In the genomic region with DNA sequence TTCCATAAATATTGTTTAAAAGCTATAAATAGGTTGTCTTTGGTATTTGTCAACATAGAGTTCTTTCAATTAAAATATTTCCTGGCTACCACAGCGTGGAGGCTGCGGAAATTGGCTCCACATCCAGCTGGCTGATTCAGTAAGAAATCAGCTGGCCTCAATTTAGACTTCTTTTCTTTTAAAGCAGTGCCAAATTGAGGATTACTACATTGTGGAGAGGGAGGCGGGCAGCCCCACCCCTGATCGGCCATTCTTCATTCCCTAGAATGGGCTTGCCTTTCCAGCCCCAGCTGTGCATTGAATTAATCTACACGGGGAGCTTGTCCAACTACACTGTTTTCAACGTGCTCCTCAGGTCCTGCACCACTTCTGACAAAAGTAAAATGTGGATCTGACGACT, we compare ENCODE assay signal across 8 mouse cellular contexts.
DNase-seq lines count a peak whose midpoint lies in the region; ATAC-seq and TF ChIP-seq lines count a peak whose summit lies in the region.

No protein-coding gene starts in this region.

- TF ChIP-seq EP300 in heart, postnatal 0 days (IDR thresholded peaks at IDR 0.05; ENCODE audit: low read depth): no peak

- H3K4me2 ChIP-seq in heart, postnatal 0 days (ENCODE audit: low read depth, low read length): 0 out of 2 replicates have a peak overlapping the region, but pooled peaks have one; percentile 7
- no peak overlapping the region for H3K4me2 ChIP-seq in stomach, embryonic 14.5 days (replicated peaks; ENCODE audit: low read depth, low read length)

- H3K9me3 ChIP-seq in heart, postnatal 0 days (replicated peaks; ENCODE audit: control insufficient read depth, low read length): no peaks in the 10 kb centered on the region
- H3K9me3 ChIP-seq in midbrain, embryonic 10.5 days (replicated peaks): no peaks in the 10 kb centered on the region
- no peaks in the 10 kb centered on the region for H3K9me3 ChIP-seq in stomach, embryonic 14.5 days (ENCODE audit: control insufficient read depth, low read depth, low read length)

- H3K4me3 ChIP-seq in heart, postnatal 0 days (ENCODE audit: low read depth, low read length): no peak overlapping the region
- H3K4me3 ChIP-seq in midbrain, embryonic 10.5 days: no peak overlapping the region
- H3K4me3 ChIP-seq in stomach, embryonic 14.5 days (ENCODE audit: low read depth, low read length): no peak overlapping the region

- ATAC-seq in heart, postnatal 0 days (ENCODE audit: insufficient read depth, low read depth): peak; percentile 27; the same call in 1 of the 2 replicates
- peak; percentile 61; the same call in 1 of the 2 replicates for ATAC-seq in stomach, embryonic 14.5 days (ENCODE audit: insufficient number of reproducible peaks, insufficient read depth, low FRiP score, low read depth)

- WGBS in heart, postnatal 0 days: 38% methylated on average over 7 of the region's 7 CpGs
- 17% methylated on average over 7 of the region's 7 CpGs for WGBS in midbrain, embryonic 10.5 days
- 27% methylated on average over 7 of the region's 7 CpGs for WGBS in stomach, embryonic 14.5 days

- DNase-seq in cerebellum, adult 9-10 months: peak; percentile 1
- DNase-seq in cerebellum, adult 11 months: no peak
- peak; percentile 21 for DNase-seq in embryo, embryonic 9.5 days (ENCODE audit: extremely low spot score)
- DNase-seq in heart, postnatal 0 days (ENCODE audit: low spot score): no peak
- DNase-seq in left cerebral cortex, adult 11 months (ENCODE audit: low spot score): peak; percentile 6
- peak; percentile 27 for DNase-seq in midbrain, embryonic 10.5 days (ENCODE audit: low spot score)
- DNase-seq in adipocyte (ENCODE audit: low spot score): no peak

- no peaks in the 10 kb centered on the region for H3K36me3 ChIP-seq in heart, postnatal 0 days (replicated peaks; ENCODE audit: control insufficient read depth, insufficient read depth, low read length)
- H3K36me3 ChIP-seq in midbrain, embryonic 10.5 days: no peaks in the 10 kb centered on the region
- no peaks in the 10 kb centered on the region for H3K36me3 ChIP-seq in stomach, embryonic 14.5 days (ENCODE audit: control insufficient read depth, insufficient read depth, low read length)

- no peaks in the 10 kb centered on the region for H3K27me3 ChIP-seq in heart, postnatal 0 days (ENCODE audit: control insufficient read depth, insufficient read depth, low read length)
- no peaks in the 10 kb centered on the region for H3K27me3 ChIP-seq in midbrain, embryonic 10.5 days (ENCODE audit: low read depth, poor library complexity, severe bottlenecking)
- no peaks in the 10 kb centered on the region for H3K27me3 ChIP-seq in stomach, embryonic 14.5 days (ENCODE audit: control insufficient read depth, insufficient read depth, low read length)

- TF ChIP-seq CTCF in heart, postnatal 0 days (IDR thresholded peaks at IDR 0.05; ENCODE audit: low read depth): no peak

- H3K27ac ChIP-seq in heart, postnatal 0 days (ENCODE audit: low read depth): 0 out of 2 replicates have a peak overlapping the region, but pooled peaks have one; percentile 45
- H3K27ac ChIP-seq in midbrain, embryonic 10.5 days (replicated peaks): peak overlapping the region; percentile 59
- no peak overlapping the region for H3K27ac ChIP-seq in stomach, embryonic 14.5 days (ENCODE audit: low read length)

- no peak overlapping the region for H3K9ac ChIP-seq in heart, postnatal 0 days (replicated peaks; ENCODE audit: low read depth, low read length)
- no peak overlapping the region for H3K9ac ChIP-seq in stomach, embryonic 14.5 days (replicated peaks; ENCODE audit: low read depth, low read length)

- H3K4me1 ChIP-seq in heart, postnatal 0 days (ENCODE audit: control insufficient read depth, insufficient read depth): peaks cover 3% of the 10 kb centered on the region
- H3K4me1 ChIP-seq in midbrain, embryonic 10.5 days: peaks cover 9% of the 10 kb centered on the region
- no peaks in the 10 kb centered on the region for H3K4me1 ChIP-seq in stomach, embryonic 14.5 days (ENCODE audit: control insufficient read depth, insufficient read depth, low read length)

Comparison
In these comparisons a context has a peak if more than half of its experiments do, and no peak if none do; other contexts are left out.
1. DNase-seq: peak in cerebellum, adult 9-10 months (single experiment), embryo, embryonic 9.5 days (single experiment), left cerebral cortex, adult 11 months (single experiment) and midbrain, embryonic 10.5 days (single experiment); none in cerebellum, adult 11 months (single experiment), heart, postnatal 0 days (single experiment) and adipocyte (single experiment).